Mouse (Mus musculus): ENCODE measurements around the gene Magi2.
"Not testable (repeated sequence)": the region's sequence is repeated elsewhere in the genome, so short reads cannot be mapped to it uniquely, and the experiment has no call there.

Magi2 gene

DNA sequence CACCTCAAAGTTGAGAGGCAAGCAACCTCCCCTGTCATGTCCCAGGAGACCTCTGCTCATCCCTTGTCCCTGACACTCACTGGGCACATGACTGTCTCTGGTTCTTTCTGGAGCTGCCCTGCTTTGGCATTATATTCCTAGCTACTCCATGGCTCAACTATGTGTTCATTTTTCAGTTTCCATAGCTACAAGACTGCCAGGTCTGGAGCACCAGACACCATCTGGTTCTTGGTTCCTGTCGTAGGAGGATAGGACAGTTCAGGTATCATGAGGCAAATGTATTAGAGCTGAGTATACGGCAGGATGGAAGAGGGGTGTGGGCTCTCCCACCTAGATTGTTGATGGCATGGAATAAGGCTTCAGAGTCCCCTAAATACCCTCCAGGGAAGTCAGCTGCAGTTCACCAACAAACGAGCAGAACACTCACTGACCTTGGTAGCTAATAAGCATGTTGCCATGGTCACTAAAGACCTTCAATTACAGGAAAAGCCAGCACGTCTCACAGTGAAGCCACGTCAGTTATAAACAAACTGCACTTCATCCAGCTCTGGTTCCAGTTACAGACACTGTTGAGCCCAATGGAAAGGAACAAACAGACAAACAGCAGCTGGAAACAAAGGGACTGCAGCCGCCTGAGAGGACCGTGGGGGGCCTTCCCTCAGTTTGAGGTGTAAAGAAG lies 1449.5 kb downstream of the Magi2 start:
- DNase-seq = no peak

DNA sequence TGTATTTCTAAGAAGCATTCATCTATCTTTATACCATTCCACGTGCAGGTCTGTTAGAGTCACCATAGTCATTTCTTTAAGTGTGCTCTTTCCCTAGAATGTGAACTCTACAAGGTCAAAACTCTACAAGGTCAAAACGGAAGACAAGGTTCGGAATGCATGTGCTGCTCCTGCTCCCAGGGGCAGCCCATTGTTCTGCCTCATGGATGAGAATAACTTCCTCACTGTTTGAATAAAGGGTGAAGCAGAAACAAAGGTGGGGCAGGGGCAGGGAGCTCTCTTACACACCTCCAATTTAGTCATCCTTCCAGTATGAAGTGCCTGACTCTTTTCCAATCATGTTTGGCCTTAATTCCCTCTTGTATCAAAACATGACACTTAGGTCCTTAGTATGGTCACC lies 1450.4 kb downstream of the Magi2 start:
- DNase-seq = no peak

DNA sequence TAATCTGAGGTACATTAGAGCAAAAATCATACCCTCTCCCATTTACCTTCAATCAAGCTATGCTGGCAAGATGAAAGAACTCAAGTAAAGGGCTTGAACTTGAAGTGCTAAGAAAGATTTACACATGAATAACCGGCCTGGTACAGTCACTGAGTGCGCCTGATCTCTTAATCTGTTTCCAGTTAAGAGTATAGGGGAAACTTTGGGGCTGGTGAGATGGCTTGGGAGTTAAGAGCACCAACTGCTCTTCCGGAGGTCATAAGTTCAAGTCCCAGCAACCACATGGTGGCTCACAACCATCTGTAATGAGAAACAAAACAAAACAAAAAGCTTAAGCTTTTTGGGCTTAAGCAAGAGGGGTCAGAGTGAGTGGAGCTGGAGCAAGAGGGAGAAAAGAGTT lies 1451.7 kb downstream of the Magi2 start:
- no peak for DNase-seq

DNA sequence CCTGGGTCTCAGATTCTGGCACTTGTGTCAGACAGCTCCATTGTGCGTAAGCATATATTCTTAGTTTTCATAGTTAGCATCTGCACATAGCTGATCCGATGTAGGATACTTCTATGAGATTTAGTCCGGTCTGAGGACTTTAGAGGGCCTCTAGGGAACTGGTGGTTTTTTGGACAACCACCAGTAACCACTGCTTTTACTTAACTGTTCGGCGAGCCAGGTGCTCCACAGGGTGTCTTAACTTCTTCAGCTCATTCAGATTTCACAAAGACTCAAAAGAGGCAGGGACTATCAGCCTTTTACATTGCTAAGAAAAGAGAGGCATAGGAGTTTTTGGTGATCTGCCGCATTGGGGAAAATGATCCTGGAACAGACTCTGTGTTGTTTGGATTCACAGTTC lies 1453.1 kb downstream of the Magi2 start:
- DNase-seq = no peak

DNA sequence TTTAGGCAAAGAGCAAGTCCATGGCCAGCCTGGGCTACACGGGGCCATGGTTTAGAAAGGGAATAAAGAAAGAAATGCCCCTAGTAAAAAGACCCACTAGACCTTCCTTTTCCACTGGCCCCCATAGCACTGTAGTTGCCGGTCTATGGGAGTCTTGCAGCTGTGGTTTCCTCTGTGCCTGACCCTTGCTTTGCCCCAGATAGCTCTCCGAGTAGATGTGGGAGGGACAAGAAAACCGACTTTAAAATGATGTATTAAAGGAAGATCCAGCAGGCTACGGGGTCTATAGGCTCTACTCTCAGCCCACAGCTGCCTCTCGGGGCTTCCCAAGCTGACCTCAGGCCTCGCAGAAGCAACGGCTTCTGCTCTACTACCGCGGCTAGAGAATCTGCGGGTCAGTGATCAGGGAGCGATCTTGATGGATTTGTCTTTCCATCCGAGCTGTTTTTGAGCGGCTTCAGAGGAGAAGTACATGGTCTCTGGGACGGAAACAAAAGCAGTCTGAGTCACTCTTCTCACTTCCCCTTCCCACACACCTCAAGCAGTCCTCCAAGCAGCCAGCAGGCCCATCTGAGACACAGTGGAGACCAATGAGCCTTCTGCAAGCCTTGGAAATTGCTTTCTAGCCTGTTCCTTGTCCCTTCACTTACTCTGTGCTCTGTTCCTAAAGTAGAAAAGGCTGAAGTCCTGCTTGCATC lies 1454.1 kb downstream of the Magi2 start:
- no peak for DNase-seq

DNA sequence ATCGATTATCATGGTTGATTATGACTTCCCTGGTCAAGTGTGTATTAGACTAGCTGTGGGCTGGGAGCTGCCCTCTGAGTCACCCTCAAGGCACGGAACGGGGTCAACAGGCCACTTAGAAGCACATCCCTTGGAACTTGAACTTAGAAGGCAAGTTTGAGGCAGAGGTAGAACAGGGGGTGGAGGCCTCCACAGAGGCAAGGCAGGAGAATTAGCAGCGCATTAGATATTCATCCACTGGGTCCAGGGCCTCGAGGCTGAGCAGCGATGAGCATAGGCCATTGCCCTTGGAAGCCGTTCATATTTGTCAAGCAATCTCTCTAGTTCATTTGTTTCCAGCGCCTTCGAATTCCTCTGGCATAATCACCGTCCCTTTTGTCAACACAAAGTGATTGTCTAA lies 1454.8 kb downstream of the Magi2 start:
- DNase-seq = no peak

DNA sequence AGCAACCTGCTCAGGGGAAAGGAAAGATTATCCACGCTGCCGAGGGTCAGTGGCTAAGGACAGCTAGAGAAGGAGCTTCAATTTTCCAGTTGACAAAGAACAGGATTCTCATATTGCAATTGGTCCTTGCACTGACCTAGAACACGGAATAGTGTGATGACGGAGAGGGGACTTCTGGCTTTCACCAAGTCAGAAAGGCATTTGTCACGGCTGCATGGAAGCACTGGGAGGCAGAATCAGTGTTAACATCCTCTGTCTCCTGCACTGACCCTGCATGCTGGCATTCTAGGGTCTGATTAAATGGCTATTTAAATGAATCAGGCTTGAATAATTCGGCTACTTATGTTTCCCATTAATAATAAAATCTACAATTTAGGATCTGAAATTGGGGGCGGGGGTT lies 1455.4 kb downstream of the Magi2 start:
- no peak for DNase-seq

DNA sequence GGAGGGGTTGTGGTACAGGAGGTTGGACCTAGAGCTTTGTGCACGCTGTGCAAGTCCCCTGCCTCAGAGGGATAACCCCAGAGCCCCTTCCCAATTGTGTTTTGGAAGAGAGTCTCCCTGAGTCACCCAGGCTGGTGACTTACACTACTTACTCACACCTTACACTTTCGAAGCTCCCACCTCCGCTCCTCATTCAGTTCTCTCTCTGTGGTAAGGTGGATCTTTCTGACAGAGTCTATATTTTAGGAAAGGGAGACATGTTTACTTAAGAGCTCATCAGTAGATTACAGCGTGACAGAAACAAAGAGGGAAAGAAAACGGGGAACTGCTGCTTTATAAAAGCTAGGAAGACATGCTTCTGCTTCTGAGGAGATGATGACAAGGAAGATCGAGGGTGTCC lies 1457.3 kb downstream of the Magi2 start:
- no peak for DNase-seq

DNA sequence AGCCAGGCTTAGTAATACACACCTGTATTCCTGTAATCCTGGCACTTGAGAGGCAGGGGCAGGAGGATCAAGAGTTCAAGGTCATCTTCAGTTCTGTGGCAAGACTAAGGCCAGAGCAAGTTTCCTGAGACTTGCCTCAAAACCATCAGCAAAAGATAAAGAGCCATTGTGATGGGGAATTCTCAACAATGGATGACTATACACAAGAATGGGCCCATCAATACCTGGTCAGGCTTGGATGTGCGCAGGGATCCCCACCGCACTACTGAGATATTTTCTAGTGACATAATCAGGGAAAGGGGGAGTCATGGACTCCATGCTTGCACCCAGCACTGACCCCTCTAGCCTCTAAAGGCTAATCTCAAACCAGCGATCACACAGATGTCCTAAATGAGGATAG lies 1465.4 kb downstream of the Magi2 start:
- DNase-seq = no peak

DNA sequence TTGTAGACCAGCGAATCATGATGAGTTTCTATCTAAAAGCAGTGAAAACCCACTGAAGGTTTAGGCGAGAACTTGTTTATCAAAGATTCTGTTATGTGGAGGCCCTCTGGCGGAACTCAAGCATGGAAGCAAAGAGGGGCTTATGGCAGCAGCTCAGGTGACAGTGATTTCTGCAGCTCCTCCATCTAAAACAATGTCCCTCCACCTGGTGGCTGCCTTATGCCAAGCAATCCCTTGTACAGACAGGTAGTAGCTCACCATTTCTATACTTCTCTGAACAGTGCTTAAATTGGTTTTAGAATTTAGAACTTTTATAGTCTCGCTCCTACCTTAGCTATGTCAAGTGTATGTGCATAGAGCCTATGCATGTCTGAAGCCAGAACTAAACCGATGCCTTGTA lies 1472.3 kb downstream of the Magi2 start:
- DNase-seq = no peak

DNA sequence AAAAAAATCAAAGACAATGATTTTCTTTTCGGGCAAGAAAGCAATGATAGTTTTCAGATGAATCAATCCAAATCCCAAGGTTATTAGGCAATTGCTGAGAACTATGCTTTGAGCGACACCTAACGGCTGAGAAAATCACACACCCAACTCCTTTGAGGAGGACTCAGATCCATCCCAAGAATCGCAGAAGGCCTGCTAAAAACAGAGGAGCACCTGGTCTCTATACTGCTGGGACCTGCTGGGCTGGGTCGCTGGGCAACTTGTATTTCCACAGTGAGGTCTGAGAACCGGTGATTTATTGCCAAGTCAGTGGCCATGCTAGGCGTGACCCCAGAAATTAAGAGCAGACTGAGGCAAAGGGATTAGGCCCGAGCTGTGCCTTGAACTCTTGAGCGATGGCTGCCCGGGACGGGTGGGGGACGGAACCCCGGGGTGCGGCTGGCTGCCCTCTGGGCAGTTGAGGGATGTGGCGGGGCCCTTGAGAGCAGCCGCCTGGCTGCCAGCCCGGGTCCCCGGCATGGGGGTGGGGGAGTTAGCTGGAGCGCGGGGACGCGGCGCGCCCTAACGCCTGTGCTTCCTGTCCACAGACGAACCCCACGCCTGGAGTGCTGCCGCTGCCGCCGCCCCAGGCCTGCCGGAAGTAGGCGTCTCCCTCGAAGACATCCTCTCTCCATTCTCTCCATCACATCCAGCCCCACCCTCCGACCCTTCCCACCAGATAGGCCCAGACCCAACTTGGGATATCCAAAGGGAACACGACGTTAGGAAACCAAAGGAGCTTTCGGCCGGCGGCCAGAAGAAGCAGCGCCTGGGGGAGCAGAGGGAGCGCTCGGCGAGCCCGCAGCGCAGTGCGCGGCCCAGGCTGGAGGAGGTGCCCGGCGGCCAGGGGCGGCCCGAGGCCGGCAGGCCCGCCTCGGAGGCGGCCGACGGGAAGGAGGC lies 1474.9 kb downstream of the Magi2 start:
- DNase-seq = peak; percentile 73

DNA sequence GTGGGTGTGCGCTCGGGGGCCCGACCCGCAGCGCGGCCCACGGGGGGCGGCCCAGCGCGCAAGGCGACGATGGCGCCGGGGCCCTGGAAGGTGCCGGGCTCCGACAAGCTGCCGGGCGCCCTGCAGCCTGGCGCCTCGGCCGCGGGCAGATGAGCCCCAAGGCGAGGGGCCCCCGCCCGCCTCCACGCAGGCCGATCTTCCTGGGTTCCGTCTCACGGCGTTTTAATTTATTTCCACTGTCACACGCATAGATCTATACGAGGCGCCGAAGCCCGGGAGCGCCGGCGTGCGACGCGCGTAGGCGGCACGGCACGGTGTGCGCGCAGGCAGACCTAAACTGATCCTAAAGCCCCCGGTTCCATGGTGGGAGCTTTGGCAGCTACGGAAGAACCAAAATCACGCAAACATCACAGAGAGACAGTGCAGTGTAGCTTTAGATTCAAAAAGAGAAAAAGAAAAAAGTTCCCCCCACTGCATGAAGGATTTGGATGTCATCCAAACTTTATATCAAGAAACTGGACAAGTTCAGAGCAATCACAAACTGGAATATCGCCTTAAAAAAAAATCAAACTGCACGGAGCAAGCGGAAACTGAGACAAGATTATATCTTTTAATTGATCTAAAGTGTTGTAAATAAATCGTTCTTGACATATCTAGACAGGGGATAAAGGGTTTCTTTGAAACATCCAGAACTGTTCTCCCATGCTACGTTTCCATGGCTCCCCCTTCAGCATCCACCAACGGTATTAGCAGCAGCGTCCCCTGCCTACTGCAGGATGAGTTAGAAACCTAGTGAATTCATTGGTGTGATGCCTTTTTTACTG lies 1475.9 kb downstream of the Magi2 start:
- DNase-seq = no peak

DNA sequence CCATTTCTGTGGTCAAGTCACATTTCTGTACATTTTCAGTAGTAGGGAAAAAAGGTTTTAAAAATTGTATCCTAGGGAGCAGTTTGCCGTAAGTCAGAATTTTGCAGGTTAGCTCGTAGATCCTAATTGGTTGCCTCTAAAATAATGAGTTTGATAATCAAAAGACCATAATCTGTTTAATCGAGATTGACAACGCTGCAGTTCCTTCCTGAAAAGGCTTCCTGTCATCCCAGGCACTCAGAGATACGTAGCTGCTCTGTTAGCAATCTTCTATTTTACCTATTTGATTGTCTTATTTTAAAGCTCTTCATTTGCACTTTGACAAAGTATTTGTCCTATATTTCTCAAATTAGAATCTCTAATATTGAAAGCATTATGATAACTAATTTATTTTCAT lies 1476.5 kb downstream of the Magi2 start:
- no peak for DNase-seq

DNA sequence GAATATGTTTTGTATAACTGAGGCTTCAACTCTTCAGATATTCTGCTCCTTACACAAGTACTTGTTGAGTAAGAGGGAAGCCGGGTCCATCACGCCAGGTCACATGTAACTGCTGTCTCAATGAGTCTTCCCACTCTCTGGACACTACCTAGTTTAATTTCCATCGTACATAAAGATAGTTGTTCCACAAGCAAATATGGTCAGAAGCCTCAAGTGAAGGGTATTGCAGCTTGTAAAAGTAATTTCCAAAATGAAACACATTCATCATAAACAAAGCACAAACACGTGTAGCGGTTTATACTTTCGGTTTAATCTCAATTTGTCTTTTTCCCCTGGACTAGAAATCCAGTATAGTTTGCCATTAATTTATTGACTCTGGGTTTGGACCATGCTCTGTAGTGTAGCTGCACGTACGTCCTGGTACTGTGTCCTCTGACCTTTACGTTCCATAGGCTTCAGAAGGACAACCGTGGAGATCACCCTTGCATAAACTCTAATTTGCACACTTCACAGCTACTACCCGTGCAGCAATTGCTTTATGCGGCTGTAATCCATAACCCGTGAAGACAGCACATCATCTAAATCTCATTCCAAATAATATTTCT lies 1477.2 kb downstream of the Magi2 start:
- DNase-seq = no peak

DNA sequence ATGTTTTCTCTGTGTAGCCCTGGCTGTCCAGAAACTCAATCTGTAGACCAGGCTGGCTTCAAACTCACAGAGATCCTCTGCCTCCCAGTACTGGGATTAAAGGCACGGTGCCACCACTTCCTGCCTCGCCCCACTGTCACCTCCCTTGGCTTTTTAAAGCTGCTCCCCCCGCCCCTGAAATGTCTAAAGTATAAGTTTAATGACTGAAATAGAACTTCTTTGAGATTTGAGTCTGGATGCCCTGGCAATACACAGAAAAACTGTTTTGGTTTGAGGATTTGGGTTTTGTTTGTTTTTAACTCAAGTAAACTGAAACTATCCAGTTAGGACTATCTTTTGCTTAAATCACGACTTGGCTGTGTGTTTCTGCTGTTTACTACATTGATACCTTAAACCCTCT lies 1478.0 kb downstream of the Magi2 start:
- DNase-seq = no peak

DNA sequence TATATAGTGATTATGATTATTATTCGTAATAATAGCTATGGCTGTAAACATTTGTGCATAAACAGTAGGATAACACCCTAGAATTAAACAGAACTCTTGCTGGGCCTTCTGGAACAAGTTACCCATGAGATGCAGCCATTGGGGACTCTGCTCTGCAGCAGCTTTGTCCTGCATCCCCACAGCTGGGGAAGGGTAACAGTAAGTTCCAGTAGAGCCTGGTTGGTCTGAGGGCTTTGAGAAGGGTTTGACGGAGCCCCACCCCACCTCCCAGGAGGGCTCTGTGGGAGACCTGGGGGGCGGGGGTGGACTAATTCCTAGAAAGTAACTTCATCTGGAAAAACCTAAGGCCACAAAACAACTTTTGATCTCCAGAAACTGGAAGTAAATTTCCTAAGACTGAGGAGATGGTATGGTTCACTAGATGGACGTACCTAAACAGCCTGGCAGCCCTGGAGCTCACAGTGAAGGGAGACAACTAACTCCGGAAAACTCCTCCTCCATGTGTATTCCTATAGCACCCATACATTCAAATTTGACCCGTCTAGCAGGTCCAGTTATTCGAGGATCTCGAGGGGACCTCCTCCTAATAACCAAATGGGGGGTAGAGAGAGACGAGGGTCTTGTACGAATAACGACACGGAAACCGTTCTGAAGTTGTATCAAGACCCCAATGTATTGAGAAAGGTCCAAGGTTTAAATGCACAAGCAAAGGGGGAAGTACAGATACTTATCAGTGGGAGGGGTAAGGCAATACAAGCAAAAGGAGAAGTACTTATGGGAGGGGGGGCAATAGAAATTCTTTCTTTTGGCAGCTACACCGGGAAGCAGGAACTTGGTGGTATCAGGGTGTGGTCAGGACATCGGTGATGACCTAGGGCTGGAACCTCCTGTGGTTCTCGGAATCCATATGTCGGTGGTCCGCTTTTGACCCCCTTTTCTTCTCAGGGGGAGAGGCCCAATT lies 1479.8 kb downstream of the Magi2 start:
- DNase-seq = not testable (repeated sequence)

DNA sequence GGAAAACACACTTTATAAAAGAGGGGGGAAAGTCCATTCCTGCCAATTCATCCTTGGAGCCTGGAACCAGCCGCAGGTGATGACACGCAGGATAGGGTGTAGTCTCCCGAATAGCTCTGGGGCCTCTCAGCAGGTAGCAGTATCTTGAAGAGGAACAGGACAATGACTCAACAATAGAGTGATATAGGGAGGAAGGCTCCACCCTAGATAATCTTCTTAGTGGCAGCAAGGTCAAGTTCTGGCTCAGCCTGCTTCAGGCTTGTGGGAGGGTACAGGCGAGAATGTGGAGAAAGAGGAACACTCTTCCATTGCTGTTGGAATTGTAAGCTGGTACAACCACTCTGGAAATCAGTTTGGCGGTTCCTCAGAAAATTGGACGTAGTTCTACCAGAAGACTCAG lies 1484.0 kb downstream of the Magi2 start:
- not testable (repeated sequence) for DNase-seq

DNA sequence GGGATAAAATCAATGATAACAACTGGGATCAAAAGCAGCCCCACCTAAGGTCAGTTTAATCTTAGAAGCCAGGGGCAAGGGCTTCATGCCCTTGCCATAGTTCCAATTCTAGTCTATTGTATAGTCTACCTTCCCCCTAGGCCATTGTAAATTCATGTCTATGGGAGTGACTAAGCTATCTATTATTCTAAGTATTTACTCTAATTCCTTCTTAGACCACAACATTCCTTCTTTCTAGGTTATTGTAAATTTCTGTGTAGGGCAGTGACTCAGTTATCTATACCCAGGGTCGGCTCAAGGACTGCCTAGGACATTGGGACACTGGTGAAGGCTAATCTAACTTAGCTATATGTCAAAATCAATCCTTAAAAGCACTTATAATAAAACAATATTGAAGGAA lies 1487.8 kb downstream of the Magi2 start:
- not testable (repeated sequence) for DNase-seq

DNA sequence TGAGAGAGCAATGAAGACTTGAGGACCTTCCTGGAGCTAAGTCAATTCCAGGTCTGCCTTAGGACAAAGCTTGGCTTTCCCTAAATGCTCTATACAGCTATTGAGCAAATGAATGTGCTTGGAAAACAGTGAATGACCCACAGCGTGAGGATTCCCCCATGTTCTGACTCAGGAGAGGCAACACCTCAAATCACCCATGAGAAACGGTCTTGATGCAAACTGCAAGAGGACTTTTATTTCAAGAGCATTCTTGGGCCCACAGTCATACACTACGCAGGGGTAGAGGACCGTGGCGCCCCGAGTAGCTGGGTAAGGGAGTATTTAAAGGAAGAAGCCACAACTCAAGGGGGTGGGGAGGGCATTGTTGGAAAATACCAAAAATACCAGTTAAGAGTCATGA lies 1489.1 kb downstream of the Magi2 start:
- DNase-seq = not testable (repeated sequence)

DNA sequence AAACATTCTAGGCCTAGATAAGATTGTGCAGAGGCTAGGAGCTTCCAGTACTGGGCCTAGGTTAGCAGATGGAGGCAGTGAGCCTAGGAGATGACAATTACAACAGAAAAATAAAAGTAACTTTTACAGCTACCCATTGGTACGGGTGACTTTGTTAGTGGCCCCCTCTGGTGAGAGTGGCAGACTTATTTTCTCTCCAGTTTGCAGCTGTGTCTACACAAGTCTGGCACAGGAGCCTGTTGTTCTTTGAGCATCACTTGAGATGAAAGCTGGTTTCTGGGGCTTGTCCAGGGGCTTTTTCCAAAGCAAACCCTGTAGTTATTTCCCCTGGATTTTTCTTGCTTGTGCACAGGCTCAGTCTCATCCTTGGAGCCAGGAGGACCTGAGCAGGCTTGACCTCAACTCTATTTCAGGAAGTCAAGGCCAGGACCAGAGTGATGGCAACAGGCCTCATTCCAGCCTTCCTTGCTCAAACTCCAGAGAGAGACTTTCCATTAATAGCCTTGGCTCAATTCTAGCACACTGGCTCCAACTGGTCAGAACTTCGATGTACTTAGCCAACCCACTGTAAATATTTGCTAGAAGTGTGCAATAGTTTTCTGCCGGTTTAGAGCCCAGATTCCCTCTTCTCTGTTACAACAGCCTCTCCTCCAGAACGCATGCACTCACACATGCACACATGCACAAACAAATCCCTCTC lies 1493.5 kb downstream of the Magi2 start:
- no peak for DNase-seq
